Mouse (Mus musculus) left cerebral cortex, adult 18-20 months (tissue): ENCODE measurements around the gene Clpsl2. TPM values are rescaled to one million over a fixed set of nuclear protein-coding genes. Genes with fewer than 3 reads are reported as not detected.

Experiments used
- DNase-seq, 2 experiments: peaks; one replicate each; pipeline ENCODE4 v3.0.0; 2021 to 2022; ENCODE audit warnings: low spot score in 2 of 2, mixed read lengths in 1 of 2
- long read RNA-seq, 2 experiments: library from polyadenylated mRNA; stranded (forward); transcript quantifications; one replicate each; pipeline ENCODE4 v2.0.0; 2021
- total RNA-seq, 2 experiments: library from RNA; stranded (reverse); gene quantifications; 2 replicates each; pipeline ENCODE4 v1.2.3; 2021

Clpsl2 gene
- not detected for total RNA-seq
- long read RNA-seq, experiment 1 = 0 reads
- long read RNA-seq, experiment 2 = 0 reads

DNA sequence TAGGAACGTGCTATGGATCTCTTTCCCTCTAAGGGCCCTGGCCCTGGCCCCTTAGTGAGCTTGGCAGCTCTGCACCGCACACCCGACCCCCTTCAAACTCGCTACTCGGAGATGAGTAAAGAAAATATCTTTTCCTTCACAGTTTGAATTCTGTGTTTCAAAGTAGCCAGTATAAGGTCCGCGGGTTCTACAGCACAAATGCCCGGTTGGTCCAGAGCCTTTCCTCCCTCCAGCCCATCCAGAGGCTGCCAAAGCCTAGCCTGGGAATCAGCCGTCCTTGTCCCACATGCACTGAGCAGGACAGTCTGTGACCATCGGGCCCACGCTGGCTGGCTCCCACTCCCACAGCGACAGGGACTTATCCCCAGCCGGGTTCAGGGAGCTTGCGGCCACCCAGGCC lies at the start of gene Clpsl2:
Gene Clpsl2, plus strand, starts transcription at position 301 of the 400 bp plus-strand sequence.
- no peak for DNase-seq

DNA sequence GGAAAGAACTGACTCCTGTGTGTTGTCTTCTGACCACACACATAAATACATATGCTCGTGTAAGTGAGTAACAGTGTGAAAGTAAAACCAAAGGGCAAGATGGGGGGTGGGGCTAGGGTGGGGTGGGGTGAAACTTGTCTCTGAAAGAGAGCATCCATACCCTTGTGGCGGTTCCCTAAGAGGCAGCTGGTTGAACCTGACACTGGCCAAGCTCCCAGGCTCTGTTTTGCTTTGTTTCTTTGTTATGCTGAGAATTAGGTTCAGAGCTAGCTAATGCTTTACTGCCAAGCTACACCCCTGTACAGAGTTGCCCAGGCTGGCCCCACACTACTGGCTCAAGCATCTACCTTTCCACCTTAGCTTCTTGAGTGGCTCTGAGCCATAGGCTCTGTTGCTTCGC lies 48.7 kb upstream of the Clpsl2 start:
- DNase-seq = no peak

DNA sequence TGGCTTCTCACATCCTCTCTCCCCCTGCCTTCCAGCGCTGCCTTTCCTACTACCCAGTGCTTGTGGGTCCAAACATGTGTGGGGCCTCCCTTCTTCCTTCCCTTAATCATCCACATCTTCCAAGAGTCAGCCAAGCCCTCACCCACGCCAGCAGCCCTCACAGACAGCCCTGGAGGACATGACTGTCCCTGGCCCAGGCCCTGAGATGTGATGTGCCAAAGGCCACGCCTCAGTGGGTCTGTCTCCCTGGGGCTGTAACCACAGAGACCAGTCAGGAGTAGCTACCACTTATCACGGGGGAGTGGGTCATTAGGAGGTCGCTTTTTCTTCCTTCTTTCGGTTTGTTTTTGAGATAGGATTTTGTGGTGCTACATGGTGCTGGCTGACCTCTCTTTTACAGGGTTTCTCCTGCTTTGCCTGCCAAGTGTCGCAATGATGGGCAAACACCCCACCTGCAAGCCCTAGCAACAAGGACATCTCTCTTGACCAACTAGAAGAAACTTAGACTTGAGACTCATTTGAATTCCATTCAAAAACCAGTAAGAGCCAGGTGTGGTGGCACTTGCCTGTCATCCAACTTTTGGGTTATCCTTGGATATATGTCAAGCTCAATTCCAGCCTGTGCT lies 46.9 kb upstream of the Clpsl2 start:
- no peak for DNase-seq

DNA sequence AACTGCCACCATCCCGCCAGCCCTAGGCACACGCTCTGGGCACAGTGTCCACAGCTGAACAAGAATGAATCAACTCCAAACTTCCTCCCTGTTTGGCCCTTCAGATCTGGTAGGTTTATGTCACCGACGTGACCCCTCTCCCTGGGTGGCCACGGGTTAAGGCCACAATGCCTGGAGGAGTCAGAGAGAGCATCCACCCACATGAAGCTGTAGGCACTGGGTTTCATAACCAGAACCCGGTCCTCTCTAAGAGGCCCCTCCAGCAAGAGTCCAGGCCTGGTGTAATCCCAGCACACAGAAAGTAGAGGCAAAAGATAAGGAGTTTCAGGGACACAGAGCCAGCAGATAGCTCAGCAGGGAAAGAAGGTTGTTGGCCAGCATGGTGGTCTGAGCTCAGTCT lies 45.0 kb upstream of the Clpsl2 start:
- no peak for DNase-seq

DNA sequence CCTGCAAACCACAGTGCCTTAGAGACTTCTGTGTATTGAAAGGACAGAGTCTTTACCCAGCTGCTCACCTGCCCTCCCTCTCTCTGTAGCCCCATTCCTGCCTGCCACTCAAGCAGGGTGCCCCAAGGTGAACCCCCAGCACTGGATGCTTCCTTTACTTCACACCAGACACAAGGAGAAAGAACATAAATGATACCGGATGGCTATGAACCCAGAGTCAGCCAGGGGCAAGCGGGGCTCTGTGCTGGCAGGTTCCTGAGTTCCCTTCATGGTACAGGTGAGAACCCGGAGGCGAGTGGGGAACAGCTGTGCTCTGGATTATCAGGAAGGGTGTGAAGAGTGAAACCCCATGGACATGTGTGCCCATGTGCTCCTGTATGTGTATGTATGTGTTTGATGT lies 43.6 kb upstream of the Clpsl2 start:
- no peak for DNase-seq

DNA sequence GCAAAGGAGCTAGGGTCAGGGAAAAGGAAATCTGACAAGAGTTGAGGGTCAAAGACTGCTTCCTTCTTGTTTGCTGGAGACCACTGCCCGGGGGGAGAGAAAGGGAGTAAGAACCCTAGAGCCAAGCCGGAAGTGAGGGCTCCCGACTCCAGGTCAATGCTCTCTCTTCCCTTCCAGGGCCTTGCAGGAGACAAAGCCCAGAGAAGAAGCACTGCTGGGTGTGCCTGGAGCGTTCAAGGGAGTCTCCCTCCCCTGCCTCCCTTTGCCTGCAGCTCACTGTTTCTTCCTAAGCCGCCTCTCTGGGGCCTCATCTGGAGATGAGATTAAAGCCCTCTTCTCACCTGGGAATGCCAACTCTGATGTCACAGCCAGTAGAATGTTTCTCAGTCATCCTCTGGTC lies 42.3 kb upstream of the Clpsl2 start:
- DNase-seq = no peak

GRCm38 (mm10) chr17:28507496-28507895 lies 41.7 kb upstream of the Clpsl2 start:
- DNase-seq = no peak

GRCm38 (mm10) chr17:28510445-28511342 lies 38.5 kb upstream of the Clpsl2 start:
- DNase-seq = no peak

DNA sequence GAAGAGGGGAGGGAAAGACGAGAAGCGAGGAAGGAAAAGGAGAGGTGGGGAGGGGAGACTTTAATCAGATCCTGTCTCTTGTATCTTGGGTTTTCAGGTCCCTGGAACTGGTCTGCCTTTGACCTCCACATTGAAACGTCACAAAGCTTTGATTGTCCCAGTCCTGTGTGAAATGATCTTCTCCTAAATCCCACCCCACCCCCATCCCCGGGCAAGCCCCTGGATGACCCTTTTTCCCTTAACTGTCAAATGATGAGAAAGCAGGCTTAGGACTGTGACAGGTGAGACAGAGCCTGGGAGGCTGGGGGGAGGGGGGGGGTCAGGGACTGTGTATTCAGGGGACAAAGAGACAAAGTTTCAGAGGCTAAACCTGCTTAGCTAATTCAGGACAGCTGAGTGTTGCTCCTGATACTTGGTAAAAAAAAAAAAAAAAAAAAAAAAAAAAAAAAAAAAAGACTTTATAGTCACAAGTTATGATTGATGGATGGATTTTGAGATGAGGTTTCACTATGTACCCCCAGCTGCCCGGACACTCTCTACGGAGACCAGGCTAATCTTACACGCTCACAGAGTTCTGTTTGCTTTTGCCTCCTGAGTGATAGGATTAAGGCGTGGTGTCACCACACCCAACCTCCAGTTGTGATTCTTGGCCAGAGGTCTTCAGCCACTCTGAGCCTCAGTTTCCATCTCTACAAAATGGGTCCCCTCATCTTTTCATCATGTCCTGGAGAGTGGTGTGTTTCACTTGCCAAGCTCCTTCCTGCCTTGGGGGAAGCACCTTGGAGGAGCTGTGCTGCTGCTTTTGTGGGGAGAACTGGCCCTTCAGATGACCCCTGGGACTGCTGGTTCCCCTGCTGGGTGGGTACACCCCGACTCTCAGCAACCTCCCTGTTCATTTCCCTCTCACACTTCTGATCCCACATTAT lies 37.3 kb upstream of the Clpsl2 start:
- DNase-seq = no peak

DNA sequence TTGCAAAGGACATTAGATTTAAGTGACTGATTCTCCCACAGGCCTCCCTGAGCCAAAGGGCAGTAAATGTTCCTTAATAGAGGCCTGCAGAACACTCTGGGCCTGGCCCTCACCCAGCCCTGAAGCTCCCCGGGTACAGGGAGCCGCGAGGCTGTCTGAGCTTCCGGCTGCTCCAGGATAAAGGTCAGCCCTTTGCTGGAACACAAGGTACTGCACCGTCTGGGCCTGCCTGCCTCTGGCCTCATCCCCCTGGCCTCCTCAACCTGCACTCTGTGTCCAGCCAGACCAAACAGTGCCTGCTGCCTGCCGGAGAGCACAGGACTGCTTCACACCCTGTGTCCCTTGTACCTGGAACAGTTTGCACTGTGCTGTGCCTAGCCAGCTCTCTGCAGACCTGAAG lies 36.5 kb upstream of the Clpsl2 start:
- DNase-seq = no peak

DNA sequence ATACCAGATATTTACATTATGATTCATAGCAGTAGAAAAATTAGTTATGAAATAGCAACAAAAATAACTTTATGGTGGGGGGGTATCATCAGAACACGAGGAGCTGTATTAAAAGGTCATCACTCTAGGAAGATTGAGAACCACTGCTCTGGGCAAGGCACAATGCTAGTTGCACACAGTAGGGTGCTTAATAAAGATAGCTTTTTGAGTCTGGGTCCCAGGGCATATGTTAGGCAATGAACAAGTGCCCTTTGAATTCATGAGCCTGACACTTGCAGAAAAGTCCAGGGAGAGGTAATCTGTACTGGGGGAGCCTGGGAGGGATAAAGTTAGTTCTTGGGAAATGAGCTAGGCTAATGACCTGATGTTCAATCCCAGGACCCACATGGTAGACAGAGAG lies 35.9 kb upstream of the Clpsl2 start:
- no peak for DNase-seq

GRCm38 (mm10) chr17:28513844-28514243 lies 35.4 kb upstream of the Clpsl2 start:
- no peak for DNase-seq

GRCm38 (mm10) chr17:28514555-28514954 lies 34.7 kb upstream of the Clpsl2 start:
- DNase-seq = no peak

- no peak for DNase-seq
These were observed 33.5 kb upstream of the Clpsl2 start for GRCm38 (mm10) chr17:28515431-28516341.

DNA sequence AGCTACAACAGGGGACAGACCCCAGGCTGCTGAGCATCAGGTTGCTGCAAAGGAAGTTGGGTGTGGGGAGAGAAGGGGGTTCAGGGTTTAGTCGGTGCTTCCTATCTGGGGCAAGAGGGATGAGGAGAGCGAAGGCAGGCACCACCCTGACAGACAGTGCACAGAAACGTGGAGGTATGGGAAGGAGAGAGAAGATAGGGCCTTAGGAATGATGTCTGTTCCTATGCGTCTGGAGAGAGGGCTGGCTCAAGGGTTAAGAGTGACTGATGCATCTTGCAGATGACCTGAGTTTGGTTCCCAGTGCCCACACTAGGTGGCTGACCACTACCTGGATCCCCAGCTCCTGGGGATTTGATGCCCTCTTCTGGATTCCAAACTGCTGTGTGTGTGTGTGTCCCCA lies 32.3 kb upstream of the Clpsl2 start:
- no peak for DNase-seq

- peak; percentile 50 to 53 for DNase-seq
These were observed 31.7 kb upstream of the Clpsl2 start, which contains the start of gene Fkbp5 for GRCm38 (mm10) chr17:28517441-28517955. TSS of gene Fkbp5 (minus strand) at chr17:28517527.

DNA sequence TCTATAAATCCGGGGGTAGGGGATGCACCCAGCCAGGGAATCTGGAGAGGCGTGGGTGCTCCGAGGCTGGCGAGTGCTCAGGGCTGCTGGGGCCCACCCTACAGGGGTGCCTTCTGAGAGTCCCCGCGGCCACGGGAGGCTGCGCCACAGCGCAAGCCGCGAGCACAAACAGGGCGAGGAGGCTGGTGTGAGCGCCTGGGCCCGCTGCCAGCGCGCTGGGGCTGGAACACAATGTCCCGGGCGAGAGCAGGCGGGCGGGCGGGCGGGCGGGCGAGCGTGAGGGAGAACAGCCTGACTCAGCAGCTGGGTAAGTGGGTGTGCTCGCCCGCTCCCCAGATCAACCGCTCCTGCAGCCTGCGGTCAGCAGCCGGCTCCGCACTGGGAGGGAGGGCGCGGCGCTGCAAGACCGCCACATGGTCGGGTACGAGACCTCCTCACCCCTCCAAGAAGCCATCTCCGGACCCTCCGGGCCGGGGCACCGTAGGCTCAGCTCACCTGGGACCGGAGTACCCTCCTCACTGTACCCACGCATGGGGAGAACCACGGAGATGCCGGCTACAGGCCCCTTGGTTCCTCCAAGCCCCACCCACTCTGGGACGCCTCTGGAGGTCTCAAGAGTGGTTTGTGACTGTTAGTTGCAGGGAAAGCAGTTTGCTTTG lies 31.1 kb upstream of the Clpsl2 start:
- peak; percentile 92 to 94 for DNase-seq

GRCm38 (mm10) chr17:28518615-28519071 lies 30.6 kb upstream of the Clpsl2 start:
- DNase-seq = no peak

DNA sequence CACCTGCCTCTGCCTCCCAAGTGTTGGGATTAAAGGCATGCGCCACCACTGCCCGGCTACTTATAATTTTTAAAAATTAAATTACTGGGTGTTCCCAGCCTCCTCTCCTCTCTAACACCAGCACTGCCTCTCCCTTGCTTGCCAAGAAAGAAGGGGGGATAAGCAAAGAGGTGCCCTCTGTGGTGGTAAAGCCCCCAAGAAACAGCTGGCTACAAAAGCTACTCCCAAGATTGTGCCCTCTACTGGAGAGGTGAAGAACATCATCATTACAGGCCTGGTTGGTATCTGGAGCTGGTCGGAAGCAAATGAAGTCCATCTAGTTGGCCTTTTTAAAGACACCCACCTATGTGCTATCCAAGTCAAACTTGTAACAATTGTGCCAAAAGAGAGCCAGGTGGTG lies 29.4 kb upstream of the Clpsl2 start:
- no peak for DNase-seq
